Mouse (Mus musculus) midbrain, embryonic 11.5 days (tissue): ENCODE data around the gene Stat5b. TPM values are rescaled to one million over a fixed set of nuclear protein-coding genes. Genes with fewer than 3 reads are reported as not detected.

Source experiments
- ATAC-seq: fragments of 200-750 bp; cut with Nextera tagmentation; 2 replicates; pipeline ENCODE4 v1.8.0; 2017; ENCODE audit warnings: moderate TSS enrichment, moderate library complexity; ENCODE audit not compliant: low FRiP score
- DNase-seq: peaks from one replicate; pipeline ENCODE4 v3.0.0; 2015; ENCODE audit warnings: low spot score; ENCODE audit errors: missing footprints
- H3K27ac ChIP-seq: fragments of 300-500 bp; sonication (generic); 2 replicates; pipeline ENCODE4 v1.5.1; 2014; ENCODE audit warnings: low read depth, low read length
- H3K27me3 ChIP-seq: fragments of 300-500 bp; sonication (generic); 2 replicates; pipeline ENCODE4 v1.6.1; 2014; ENCODE audit warnings: mild to moderate bottlenecking, low read length, moderate library complexity, mixed read lengths; ENCODE audit not compliant: control insufficient read depth, insufficient read depth
- H3K36me3 ChIP-seq: fragments of 300-500 bp; sonication (generic); 2 replicates; pipeline ENCODE4 v1.6.1; 2014; ENCODE audit warnings: mild to moderate bottlenecking, low read length, moderate library complexity, mixed read lengths; ENCODE audit not compliant: control insufficient read depth, insufficient read depth
- H3K4me1 ChIP-seq: fragments of 300-500 bp; sonication (generic); 2 replicates; pipeline ENCODE4 v1.6.1; 2014; ENCODE audit warnings: low read length; ENCODE audit not compliant: control insufficient read depth, insufficient read depth
- H3K4me2 ChIP-seq: fragments of 300-500 bp; sonication (generic); 2 replicates; pipeline ENCODE4 v1.6.1; 2014; ENCODE audit warnings: mild to moderate bottlenecking, moderate library complexity
- H3K4me3 ChIP-seq: fragments of 300-500 bp; sonication (generic); 2 replicates; pipeline ENCODE4 v1.5.1; 2014; ENCODE audit warnings: low read depth, low read length
- H3K9ac ChIP-seq: fragments of 300-500 bp; sonication (generic); 2 replicates; pipeline ENCODE4 v1.6.1; 2014; ENCODE audit warnings: low read length
- H3K9me3 ChIP-seq: fragments of 300-500 bp; sonication (generic); 2 replicates; pipeline ENCODE4 v1.6.1; 2016; ENCODE audit warnings: low read length; ENCODE audit not compliant: control insufficient read depth
- WGBS: fragments of 180-500 bp; shearing (Covaris S2); extraction: QIAGEN DNeasy Blood & Tissue Kit; methylation state at CpG from one replicate; pipeline ENCODE4 v1.1.7; 2014; 5-methylcytosine and 5-hydroxymethylcytosine counted together
- polyA plus RNA-seq: library from polyadenylated mRNA; unstranded; fragments of >200 nt; fragmentation: Nextera tagmentation; extraction: Ambion mirVana; gene quantifications from 2 replicates; pipeline ENCODE4 v1.2.1, GENCODE M21; 2014

Stat5b gene
- polyA plus RNA-seq, 1 experiment from 2014 or later = 17.3 TPM

- H3K4me1 ChIP-seq = no peaks in the 10 kb centered on the region
- ATAC-seq (no peak), DNase-seq (no peak)
- no peak overlapping the region for H3K4me3 ChIP-seq
- H3K9me3 ChIP-seq = no peaks in the 10 kb centered on the region
- 76% methylated on average over 3 of the region's 3 CpGs for WGBS
- H3K36me3 ChIP-seq = no peaks in the 10 kb centered on the region
- no peak overlapping the region for H3K9ac ChIP-seq
- no peak overlapping the region for H3K4me2 ChIP-seq
- no peaks in the 10 kb centered on the region for H3K27me3 ChIP-seq
- no peak overlapping the region for H3K27ac ChIP-seq
Measured at GRCm38 (mm10) chr11:100875761-100876160, 25.2 kb upstream of the Stat5b start.

GRCm38 (mm10) chr11:100870968-100871350 lies 20.4 kb upstream of the Stat5b start:
- Histone ChIP-seq H3K4me1 (no peaks in the 10 kb centered on the region), H3K4me2 (no peak overlapping the region), H3K27ac (no peak overlapping the region), H3K9me3 (no peaks in the 10 kb centered on the region), H3K4me3 (no peak overlapping the region), H3K9ac (no peak overlapping the region), H3K36me3 (no peaks in the 10 kb centered on the region), H3K27me3 (no peaks in the 10 kb centered on the region)
- WGBS = 83% methylated on average over 8 of the region's 8 CpGs
- DNase-seq (no peak), ATAC-seq (no peak)

GRCm38 (mm10) chr11:100870256-100870967 lies 19.9 kb upstream of the Stat5b start:
- no peaks in the 10 kb centered on the region for H3K36me3 ChIP-seq
- no peak overlapping the region for H3K27ac ChIP-seq
- no peaks in the 10 kb centered on the region for H3K27me3 ChIP-seq
- no peak overlapping the region for H3K4me3 ChIP-seq
- ATAC-seq = no peak
- 83% methylated on average over 10 of the region's 10 CpGs for WGBS
- no peaks in the 10 kb centered on the region for H3K4me1 ChIP-seq
- H3K9me3 ChIP-seq = no peaks in the 10 kb centered on the region
- H3K9ac ChIP-seq = no peak overlapping the region
- no peak for DNase-seq
- H3K4me2 ChIP-seq = no peak overlapping the region

GRCm38 (mm10) chr11:100865618-100866017 lies 15.1 kb upstream of the Stat5b start:
- ATAC-seq = no peak
- no peak overlapping the region for H3K4me3 ChIP-seq
- peaks cover 8% of the 10 kb centered on the region for H3K27me3 ChIP-seq
- no peak overlapping the region for H3K4me2 ChIP-seq
- H3K9ac ChIP-seq = no peak overlapping the region
- no peaks in the 10 kb centered on the region for H3K9me3 ChIP-seq
- no peak for DNase-seq
- H3K4me1 ChIP-seq = peaks cover under 1% of the 10 kb centered on the region; the same call in 1 of the 2 replicates
- H3K36me3 ChIP-seq = no peaks in the 10 kb centered on the region
- 86% methylated on average over 7 of the region's 7 CpGs for WGBS
- H3K27ac ChIP-seq = no peak overlapping the region

- no peak overlapping the region for H3K27ac ChIP-seq
- H3K4me2 ChIP-seq = no peak overlapping the region
- no peak overlapping the region for H3K9ac ChIP-seq
- peaks cover 5% of the 10 kb centered on the region for H3K4me1 ChIP-seq
- no peaks in the 10 kb centered on the region for H3K9me3 ChIP-seq
- ATAC-seq (no peak), DNase-seq (no peak)
- no peaks in the 10 kb centered on the region for H3K36me3 ChIP-seq
- WGBS = 90% methylated on average over 10 of the region's 10 CpGs
- no peak overlapping the region for H3K4me3 ChIP-seq
- peaks cover 23% of the 10 kb centered on the region for H3K27me3 ChIP-seq
Measured at GRCm38 (mm10) chr11:100863141-100863540, 12.6 kb upstream of the Stat5b start.

- no peak overlapping the region for H3K9ac ChIP-seq
- no peak overlapping the region for H3K27ac ChIP-seq
- no peak for ATAC-seq
- no peaks in the 10 kb centered on the region for H3K36me3 ChIP-seq
- H3K4me3 ChIP-seq = no peak overlapping the region
- WGBS = 34% methylated on average over 3 of the region's 3 CpGs
- H3K4me2 ChIP-seq = no peak overlapping the region
- no peaks in the 10 kb centered on the region for H3K9me3 ChIP-seq
- H3K4me1 ChIP-seq = peaks cover 5% of the 10 kb centered on the region
- peaks cover 23% of the 10 kb centered on the region for H3K27me3 ChIP-seq
- DNase-seq = no peak
Measured at GRCm38 (mm10) chr11:100861836-100862235, 11.3 kb upstream of the Stat5b start.

DNA sequence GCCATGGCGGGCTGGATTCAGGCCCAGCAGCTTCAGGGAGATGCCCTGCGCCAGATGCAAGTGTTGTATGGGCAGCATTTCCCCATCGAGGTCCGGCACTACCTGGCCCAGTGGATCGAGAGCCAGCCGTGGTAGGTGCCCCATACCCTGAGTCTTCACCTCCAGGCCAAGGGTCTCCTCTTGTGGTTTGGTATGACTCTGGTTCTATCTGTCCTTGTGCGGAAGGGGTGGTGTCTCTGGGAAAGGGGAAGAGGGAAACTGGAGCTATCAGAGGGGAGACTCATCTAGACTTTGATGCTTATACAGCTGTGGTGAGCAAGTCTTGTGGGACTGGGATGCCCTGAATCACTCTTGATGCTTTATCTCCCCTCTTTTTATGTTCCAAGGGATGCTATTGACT lies 10.8 kb upstream of the Stat5b start:
- DNase-seq (no peak), ATAC-seq (no peak)
- Histone ChIP-seq H3K9ac (no peak overlapping the region), H3K4me2 (no peak overlapping the region), H3K36me3 (no peaks in the 10 kb centered on the region), H3K4me1 (peaks cover 5% of the 10 kb centered on the region), H3K4me3 (no peak overlapping the region), H3K9me3 (no peaks in the 10 kb centered on the region), H3K27ac (no peak overlapping the region), H3K27me3 (peaks cover 23% of the 10 kb centered on the region)
- WGBS = 80% methylated on average over 7 of the region's 7 CpGs

GRCm38 (mm10) chr11:100860198-100861048 lies 9.9 kb upstream of the Stat5b start:
- Histone ChIP-seq H3K27me3 (peaks cover 23% of the 10 kb centered on the region), H3K27ac (no peak overlapping the region)
- 3% methylated on average over 54 of the region's 55 CpGs for WGBS

GRCm38 (mm10) chr11:100859579-100860075 lies 9.1 kb upstream of the Stat5b start:
- WGBS = 47% methylated on average over 6 of the region's 6 CpGs
- Histone ChIP-seq H3K4me1 (peaks cover 5% of the 10 kb centered on the region), H3K4me3 (peak overlapping the region; percentile 40), H3K9ac (no peak overlapping the region; the same call in 1 of the 2 replicates), H3K27ac (no peak overlapping the region), H3K27me3 (peaks cover 23% of the 10 kb centered on the region), H3K9me3 (no peaks in the 10 kb centered on the region), H3K36me3 (no peaks in the 10 kb centered on the region), H3K4me2 (peak overlapping the region; percentile 57)
- no peak for DNase-seq
- no peak for ATAC-seq

More at GRCm38 (mm10) chr11:100860198-100861048, 9.9 kb upstream of the Stat5b start:
- peak overlapping the region; percentile 48 for H3K9ac ChIP-seq
- H3K36me3 ChIP-seq = no peaks in the 10 kb centered on the region
- ATAC-seq = peak; percentile 74
- peak overlapping the region; percentile 40 for H3K4me3 ChIP-seq
- H3K4me2 ChIP-seq = peak overlapping the region; percentile 57
- H3K9me3 ChIP-seq = no peaks in the 10 kb centered on the region
- peaks cover 5% of the 10 kb centered on the region for H3K4me1 ChIP-seq
- DNase-seq = peak; percentile 93
